8 mouse cellular contexts compared by ENCODE assay signal in genomic region chr7:24325197-24325596, GRCm38 (mm10). TPM values are rescaled to one million over a fixed set of nuclear protein-coding genes. Genes with fewer than 3 reads are reported as not detected.
A peak's percentile ranks its signal among the peaks of the same experiment; 100 is the strongest.
DNase-seq lines count a peak whose midpoint lies in the region; ATAC-seq and TF ChIP-seq lines count a peak whose summit lies in the region.
"Had no signal": no experiment of that assay in that cellular context is flagged by ENCODE, and none has a peak within 500 bp of the region (broad histone marks: within the 10 kb centered on the region; RNA-seq: fewer than 3 reads in every experiment).

No protein-coding gene starts in this region.

- H3K36me3 ChIP-seq in forebrain, embryonic 12.5 days (replicated peaks): no peaks in the 10 kb centered on the region
- no peaks in the 10 kb centered on the region for H3K36me3 ChIP-seq in kidney, postnatal 0 days (ENCODE audit: insufficient read depth, low read length)
- H3K36me3 ChIP-seq in neural tube, embryonic 14.5 days (ENCODE audit: control insufficient read depth, insufficient read depth, low read length): no peaks in the 10 kb centered on the region

- H3K27me3 ChIP-seq in forebrain, embryonic 12.5 days: 0 out of 2 replicates have a peak, but pooled peaks cover 9% of the 10 kb centered on the region
- no peaks in the 10 kb centered on the region for H3K27me3 ChIP-seq in kidney, postnatal 0 days (ENCODE audit: insufficient read depth, low read length)
- no peaks in the 10 kb centered on the region for H3K27me3 ChIP-seq in neural tube, embryonic 14.5 days (ENCODE audit: control insufficient read depth, insufficient read depth, low read length)

- TF ChIP-seq CTCF in kidney, postnatal 0 days (IDR thresholded peaks at IDR 0.05; ENCODE audit: low read depth): no peak

- peaks cover 13% of the 10 kb centered on the region for H3K9me3 ChIP-seq in forebrain, embryonic 12.5 days
- peaks cover 4% of the 10 kb centered on the region; the same call in 1 of the 2 replicates for H3K9me3 ChIP-seq in kidney, postnatal 0 days (replicated peaks; ENCODE audit: low read length)
- no peaks in the 10 kb centered on the region; the same call in 1 of the 2 replicates for H3K9me3 ChIP-seq in neural tube, embryonic 14.5 days (ENCODE audit: control insufficient read depth, low read length)

- H3K27ac ChIP-seq in forebrain, embryonic 12.5 days: no peak overlapping the region
- no peak overlapping the region for H3K27ac ChIP-seq in kidney, postnatal 0 days
- H3K27ac ChIP-seq in neural tube, embryonic 14.5 days (ENCODE audit: low read depth, low read length): no peak overlapping the region

- H3K4me1 ChIP-seq in forebrain, embryonic 12.5 days: peaks cover 8% of the 10 kb centered on the region
- H3K4me1 ChIP-seq in kidney, postnatal 0 days (replicated peaks; ENCODE audit: insufficient read depth, low read length): no peaks in the 10 kb centered on the region
- H3K4me1 ChIP-seq in neural tube, embryonic 14.5 days (ENCODE audit: control insufficient read depth, insufficient read depth, low read length): no peaks in the 10 kb centered on the region

- peak; percentile 46 to 62 for DNase-seq in lung, adult 18-20 months
- no peak for DNase-seq in lung, postnatal 4 days
- no peak for DNase-seq in kidney, postnatal 0 days (ENCODE audit: low spot score)
- no peak for DNase-seq in yolk sac, embryonic 10.5 days (ENCODE audit: low spot score)
- no peak for DNase-seq in liver

- peak overlapping the region; percentile 56; the same call in 1 of the 2 replicates for H3K4me2 ChIP-seq in forebrain, embryonic 12.5 days
- H3K4me2 ChIP-seq in kidney, postnatal 0 days (ENCODE audit: low read length): peak overlapping the region; percentile 58
- peak overlapping the region; percentile 29; the same call in 1 of the 2 replicates for H3K4me2 ChIP-seq in neural tube, embryonic 14.5 days (ENCODE audit: low read depth, low read length)

- H3K9ac ChIP-seq in forebrain, embryonic 12.5 days: no peak overlapping the region
- H3K9ac ChIP-seq in kidney, postnatal 0 days (ENCODE audit: low read depth, low read length): no peak overlapping the region
- no peak overlapping the region for H3K9ac ChIP-seq in neural tube, embryonic 14.5 days (replicated peaks; ENCODE audit: low read depth, low read length)

- no peak for ATAC-seq in forebrain, embryonic 12.5 days (ENCODE audit: low FRiP score)
- ATAC-seq in kidney, postnatal 0 days (replicated peaks; ENCODE audit: low FRiP score, low read depth): no peak
- ATAC-seq in neural tube, embryonic 14.5 days (ENCODE audit: low read depth): no peak

- 86% methylated on average over 6 of the region's 6 CpGs for WGBS in forebrain, embryonic 12.5 days
- 78% methylated on average over 6 of the region's 6 CpGs for WGBS in kidney, postnatal 0 days
- 81% methylated on average over 6 of the region's 6 CpGs for WGBS in neural tube, embryonic 14.5 days

- no peak overlapping the region for H3K4me3 ChIP-seq in forebrain, embryonic 12.5 days (replicated peaks)
- H3K4me3 ChIP-seq in kidney, postnatal 0 days (replicated peaks; ENCODE audit: low read depth, low read length): peak overlapping the region; percentile 20; the same call in 1 of the 2 replicates
- H3K4me3 ChIP-seq in neural tube, embryonic 14.5 days (ENCODE audit: low read depth, low read length): no peak overlapping the region

RNA-seq across cellular contexts. Expression of gene Tescl, which starts 8.5 kb away (rescaled TPM):
- not detected in 2 replicates for polyA plus RNA-seq in forebrain, embryonic 12.5 days (2016; fragmentation: Nextera tagmentation; extraction: Ambion mirVana)
- polyA plus RNA-seq in kidney, postnatal 0 days (2015; fragmentation: Nextera tagmentation; extraction: Ambion mirVana): 0.27 and 0.45 TPM in 2 replicates
- polyA plus RNA-seq in neural tube, embryonic 14.5 days (2014; fragmentation: Nextera tagmentation; extraction: Ambion mirVana): 0.32 and 0.99 TPM in 2 replicates
- polyA plus RNA-seq: liver, embryonic 16.5 days had no signal

RNA-seq across cellular contexts. Expression of gene Zfp94, which starts 8.7 kb away (rescaled TPM):
- polyA plus RNA-seq in forebrain, embryonic 12.5 days (2016; fragmentation: Nextera tagmentation; extraction: Ambion mirVana): 17.8 and 19.0 TPM in 2 replicates
- 9.8 and 10.0 TPM in 2 replicates for polyA plus RNA-seq in kidney, postnatal 0 days (2015; fragmentation: Nextera tagmentation; extraction: Ambion mirVana)
- polyA plus RNA-seq in neural tube, embryonic 14.5 days (2014; fragmentation: Nextera tagmentation; extraction: Ambion mirVana): 19.2 and 24.2 TPM in 2 replicates

RNA-seq across cellular contexts. Expression of gene Lypd5, which starts 23.8 kb away (rescaled TPM):
- not detected in 2 replicates for polyA plus RNA-seq in forebrain, embryonic 12.5 days (2016; fragmentation: Nextera tagmentation; extraction: Ambion mirVana)
- not detected in 2 replicates for polyA plus RNA-seq in kidney, postnatal 0 days (2015; fragmentation: Nextera tagmentation; extraction: Ambion mirVana)
- not detected in 2 replicates for polyA plus RNA-seq in neural tube, embryonic 14.5 days (2014; fragmentation: Nextera tagmentation; extraction: Ambion mirVana)
- polyA plus RNA-seq: liver, embryonic 16.5 days had no signal

RNA-seq across cellular contexts. Expression of gene Zfp61, which starts 24.2 kb away (rescaled TPM):
- 44.5 and 44.8 TPM in 2 replicates for polyA plus RNA-seq in forebrain, embryonic 12.5 days (2016; fragmentation: Nextera tagmentation; extraction: Ambion mirVana)
- 22.9 and 24.6 TPM in 2 replicates for polyA plus RNA-seq in kidney, postnatal 0 days (2015; fragmentation: Nextera tagmentation; extraction: Ambion mirVana)
- polyA plus RNA-seq in neural tube, embryonic 14.5 days (2014; fragmentation: Nextera tagmentation; extraction: Ambion mirVana): 37.3 and 39.6 TPM in 2 replicates

RNA-seq across cellular contexts. Expression of gene Kcnn4, which starts 44.9 kb away (rescaled TPM):
- 1.1 and 1.4 TPM in 2 replicates for polyA plus RNA-seq in forebrain, embryonic 12.5 days (2016; fragmentation: Nextera tagmentation; extraction: Ambion mirVana)
- polyA plus RNA-seq in kidney, postnatal 0 days (2015; fragmentation: Nextera tagmentation; extraction: Ambion mirVana): 8.0 and 9.6 TPM in 2 replicates
- 2.0 and 2.1 TPM in 2 replicates for polyA plus RNA-seq in neural tube, embryonic 14.5 days (2014; fragmentation: Nextera tagmentation; extraction: Ambion mirVana)

Comparison
In these comparisons a context has a peak if more than half of its experiments do, and no peak if none do; other contexts are left out.
1. DNase-seq: peak in lung, adult 18-20 months (2 of 2); none in lung, postnatal 4 days (0 of 2), kidney, postnatal 0 days (single experiment), yolk sac, embryonic 10.5 days (single experiment) and liver (single experiment).
2. Peak in every context shown above with its lines, with median percentiles within 50 percentile points of each other: H3K4me2 ChIP-seq.